Mouse (Mus musculus) kidney, embryonic 14.5 days (tissue): ENCODE data around the gene D430041D05Rik. TPM values are rescaled to one million over a fixed set of nuclear protein-coding genes. Genes with fewer than 3 reads are reported as not detected.

Experiments
- ATAC-seq: fragments of 200-750 bp; cut with Nextera tagmentation; 2 replicates; pipeline ENCODE4 v1.8.0; 2017; ENCODE audit warnings: moderate number of reproducible peaks, mild to moderate bottlenecking, moderate TSS enrichment, moderate library complexity; ENCODE audit not compliant: low FRiP score, low TSS enrichment
- H3K27ac ChIP-seq: fragments of 300-500 bp; sonication (generic); 2 replicates; pipeline ENCODE4 v1.5.1; 2014; ENCODE audit warnings: low read depth, mild to moderate bottlenecking, low read length, moderate library complexity, mixed read lengths
- H3K27me3 ChIP-seq: fragments of 300-500 bp; sonication (generic); 2 replicates; pipeline ENCODE4 v1.6.1; 2014; ENCODE audit warnings: mild to moderate bottlenecking, low read length; ENCODE audit not compliant: control insufficient read depth, insufficient read depth
- H3K36me3 ChIP-seq: fragments of 300-500 bp; sonication (generic); 2 replicates; pipeline ENCODE4 v1.6.1; 2014; ENCODE audit warnings: low read length, mixed read lengths; ENCODE audit not compliant: control insufficient read depth, insufficient read depth
- H3K4me1 ChIP-seq: fragments of 300-500 bp; sonication (generic); 2 replicates; pipeline ENCODE4 v1.6.1; 2014; ENCODE audit warnings: low read length, mixed read lengths; ENCODE audit not compliant: control insufficient read depth, insufficient read depth
- H3K4me2 ChIP-seq: fragments of 300-500 bp; sonication (generic); replicated peaks from 2 replicates; pipeline ENCODE4 v1.6.1; 2014; ENCODE audit warnings: low read depth, mild to moderate bottlenecking, low read length
- H3K4me3 ChIP-seq: fragments of 300-500 bp; sonication (generic); 2 replicates; pipeline ENCODE4 v1.5.1; 2014; ENCODE audit warnings: mild to moderate bottlenecking, low read length
- H3K9ac ChIP-seq: fragments of 300-500 bp; sonication (generic); 2 replicates; pipeline ENCODE4 v1.6.1; 2014; ENCODE audit warnings: low read depth, mild to moderate bottlenecking, low read length, moderate library complexity
- H3K9me3 ChIP-seq: fragments of 300-500 bp; sonication (generic); 2 replicates; pipeline ENCODE4 v1.6.1; 2016; ENCODE audit warnings: low read length; ENCODE audit not compliant: control insufficient read depth
- WGBS: fragments of 180-500 bp; shearing (Covaris S2); extraction: QIAGEN DNeasy Blood & Tissue Kit; methylation state at CpG from one replicate; pipeline ENCODE4 v1.1.7; 2014; 5-methylcytosine and 5-hydroxymethylcytosine counted together
- polyA plus RNA-seq: library from polyadenylated mRNA; unstranded; fragments of >200 nt; fragmentation: Nextera tagmentation; extraction: Ambion mirVana; gene quantifications from 2 replicates; pipeline ENCODE4 v1.2.1, GENCODE M21; 2014

D430041D05Rik gene
- polyA plus RNA-seq, 1 experiment from 2014 or later: 0.65 TPM

DNA sequence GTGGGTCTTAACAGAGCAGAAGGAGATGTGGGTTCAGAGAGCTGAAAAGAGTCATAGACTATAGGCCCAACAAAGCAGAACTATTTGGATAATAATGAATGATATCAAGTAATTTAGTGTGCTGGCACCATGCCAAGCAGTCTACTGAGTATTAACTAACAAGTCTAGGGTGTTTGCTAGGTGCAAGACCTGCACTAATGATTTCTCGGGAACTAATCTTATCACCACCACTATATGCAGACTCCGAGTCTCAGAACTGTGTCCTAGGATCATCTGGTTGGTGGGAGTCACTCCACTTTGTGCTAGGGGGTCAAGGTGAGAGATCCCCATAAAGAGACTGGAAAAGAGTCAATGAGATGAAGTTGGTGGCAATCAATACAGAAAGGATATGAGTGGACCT, 245.2 kb downstream of the D430041D05Rik start:
- no peak overlapping the region for H3K4me3 ChIP-seq
- no peaks in the 10 kb centered on the region for H3K27me3 ChIP-seq
- 88% methylated on average over 2 of the region's 2 CpGs for WGBS
- no peaks in the 10 kb centered on the region for H3K9me3 ChIP-seq
- 0 out of 2 replicates have a peak, but pooled peaks cover 3% of the 10 kb centered on the region for H3K4me1 ChIP-seq
- no peak overlapping the region for H3K9ac ChIP-seq
- no peaks in the 10 kb centered on the region for H3K36me3 ChIP-seq
- no peak for ATAC-seq
- no peak overlapping the region for H3K27ac ChIP-seq
- no peak overlapping the region for H3K4me2 ChIP-seq

DNA sequence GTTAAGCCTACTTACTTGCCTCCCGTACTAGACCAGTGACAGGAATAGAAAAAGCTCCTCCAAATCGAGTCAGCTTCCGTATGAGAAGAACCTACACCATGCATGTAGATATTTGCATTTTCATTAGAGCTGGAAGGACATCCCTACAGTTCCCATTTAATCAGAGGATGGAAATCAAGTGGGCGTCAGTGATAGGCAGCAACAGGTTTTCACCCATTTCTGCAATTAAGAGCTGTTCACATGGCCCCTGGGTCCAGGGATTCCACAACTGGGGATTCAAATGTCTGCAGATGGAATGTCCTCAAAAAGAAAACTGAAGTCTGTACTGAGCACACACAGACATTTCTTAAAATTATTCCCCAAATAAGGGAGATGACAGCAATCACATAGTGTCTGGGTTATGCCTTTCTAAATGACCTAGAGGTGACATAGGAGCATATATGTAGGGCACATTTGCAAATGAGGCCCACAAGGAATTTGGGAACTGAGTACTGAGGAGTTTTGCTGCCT, 246.8 kb downstream of the D430041D05Rik start:
- H3K4me3 ChIP-seq: no peak overlapping the region
- H3K4me1 ChIP-seq: 0 out of 2 replicates have a peak, but pooled peaks cover 3% of the 10 kb centered on the region
- no peak overlapping the region for H3K27ac ChIP-seq
- no peak overlapping the region for H3K4me2 ChIP-seq
- H3K9ac ChIP-seq: no peak overlapping the region
- no peaks in the 10 kb centered on the region for H3K9me3 ChIP-seq
- no peaks in the 10 kb centered on the region for H3K36me3 ChIP-seq
- ATAC-seq: no peak
- WGBS: 93% methylated on average over 4 of the region's 4 CpGs
- no peaks in the 10 kb centered on the region for H3K27me3 ChIP-seq

DNA sequence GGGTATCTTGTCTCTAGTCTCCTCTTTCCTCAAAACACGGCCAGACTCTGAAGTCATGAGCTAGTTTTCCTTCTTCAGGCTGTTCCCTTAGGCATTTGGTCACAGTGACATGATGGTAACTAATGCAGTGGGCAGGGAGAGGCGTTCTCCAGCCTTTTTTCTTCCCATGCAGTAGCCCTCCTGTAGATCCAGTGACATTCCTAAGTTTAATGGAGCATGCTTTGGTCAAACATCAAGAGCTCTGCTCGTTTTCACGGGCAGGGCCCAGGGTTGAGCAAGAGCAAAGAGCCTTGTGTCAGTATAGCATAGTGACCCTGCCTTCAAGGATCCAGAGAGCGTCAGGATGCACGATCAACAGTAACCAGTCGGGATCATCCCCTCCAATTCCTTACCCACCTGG, 247.4 kb downstream of the D430041D05Rik start:
- 41% methylated on average over 7 of the region's 7 CpGs for WGBS
- no peak overlapping the region for H3K4me2 ChIP-seq
- no peaks in the 10 kb centered on the region for H3K36me3 ChIP-seq
- H3K4me1 ChIP-seq: 0 out of 2 replicates have a peak, but pooled peaks cover 3% of the 10 kb centered on the region
- peak; percentile 81; the same call in 1 of the 2 replicates for ATAC-seq
- no peak overlapping the region for H3K4me3 ChIP-seq
- H3K9me3 ChIP-seq: no peaks in the 10 kb centered on the region
- no peak overlapping the region for H3K9ac ChIP-seq
- H3K27ac ChIP-seq: no peak overlapping the region
- no peaks in the 10 kb centered on the region for H3K27me3 ChIP-seq

- H3K9me3 ChIP-seq: no peaks in the 10 kb centered on the region
- no peak overlapping the region for H3K9ac ChIP-seq
- no peaks in the 10 kb centered on the region for H3K27me3 ChIP-seq
- WGBS: 63% methylated on average over 4 of the region's 4 CpGs
- H3K4me2 ChIP-seq: no peak overlapping the region
- no peak overlapping the region for H3K4me3 ChIP-seq
- 0 out of 2 replicates have a peak, but pooled peaks cover 3% of the 10 kb centered on the region for H3K4me1 ChIP-seq
- H3K36me3 ChIP-seq: no peaks in the 10 kb centered on the region
- H3K27ac ChIP-seq: no peak overlapping the region
- ATAC-seq: no peak
These were observed 253.0 kb downstream of the D430041D05Rik start for GRCm38 (mm10) chr2:104157831-104158230.

GRCm38 (mm10) chr2:104153876-104154275, 256.9 kb downstream of the D430041D05Rik start:
- 0 out of 2 replicates have a peak, but pooled peaks cover 3% of the 10 kb centered on the region for H3K4me1 ChIP-seq
- no peaks in the 10 kb centered on the region for H3K36me3 ChIP-seq
- H3K9me3 ChIP-seq: no peaks in the 10 kb centered on the region
- no peak for ATAC-seq
- no peaks in the 10 kb centered on the region for H3K27me3 ChIP-seq
- no peak overlapping the region for H3K27ac ChIP-seq
- H3K9ac ChIP-seq: no peak overlapping the region
- no peak overlapping the region for H3K4me3 ChIP-seq
- H3K4me2 ChIP-seq: no peak overlapping the region
- 82% methylated on average over 3 of the region's 3 CpGs for WGBS

- no peak for ATAC-seq
- no peak overlapping the region for H3K27ac ChIP-seq
- H3K9ac ChIP-seq: no peak overlapping the region
- no peak overlapping the region for H3K4me3 ChIP-seq
- H3K27me3 ChIP-seq: no peaks in the 10 kb centered on the region
- no peaks in the 10 kb centered on the region for H3K9me3 ChIP-seq
- H3K36me3 ChIP-seq: no peaks in the 10 kb centered on the region
- 83% methylated on average over 4 of the region's 4 CpGs for WGBS
- 0 out of 2 replicates have a peak, but pooled peaks cover 7% of the 10 kb centered on the region for H3K4me1 ChIP-seq
- H3K4me2 ChIP-seq: no peak overlapping the region
These were observed 257.5 kb downstream of the D430041D05Rik start for GRCm38 (mm10) chr2:104153345-104153744.

- ATAC-seq: no peak
- no peak overlapping the region for H3K9ac ChIP-seq
- 0 out of 2 replicates have a peak, but pooled peaks cover 5% of the 10 kb centered on the region for H3K4me1 ChIP-seq
- 69% methylated on average over 6 of the region's 6 CpGs for WGBS
- H3K9me3 ChIP-seq: no peaks in the 10 kb centered on the region
- no peak overlapping the region for H3K4me3 ChIP-seq
- H3K27me3 ChIP-seq: no peaks in the 10 kb centered on the region
- H3K27ac ChIP-seq: no peak overlapping the region
- H3K4me2 ChIP-seq: no peak overlapping the region
- H3K36me3 ChIP-seq: no peaks in the 10 kb centered on the region
These were observed 260.0 kb downstream of the D430041D05Rik start for GRCm38 (mm10) chr2:104150608-104151397.

DNA sequence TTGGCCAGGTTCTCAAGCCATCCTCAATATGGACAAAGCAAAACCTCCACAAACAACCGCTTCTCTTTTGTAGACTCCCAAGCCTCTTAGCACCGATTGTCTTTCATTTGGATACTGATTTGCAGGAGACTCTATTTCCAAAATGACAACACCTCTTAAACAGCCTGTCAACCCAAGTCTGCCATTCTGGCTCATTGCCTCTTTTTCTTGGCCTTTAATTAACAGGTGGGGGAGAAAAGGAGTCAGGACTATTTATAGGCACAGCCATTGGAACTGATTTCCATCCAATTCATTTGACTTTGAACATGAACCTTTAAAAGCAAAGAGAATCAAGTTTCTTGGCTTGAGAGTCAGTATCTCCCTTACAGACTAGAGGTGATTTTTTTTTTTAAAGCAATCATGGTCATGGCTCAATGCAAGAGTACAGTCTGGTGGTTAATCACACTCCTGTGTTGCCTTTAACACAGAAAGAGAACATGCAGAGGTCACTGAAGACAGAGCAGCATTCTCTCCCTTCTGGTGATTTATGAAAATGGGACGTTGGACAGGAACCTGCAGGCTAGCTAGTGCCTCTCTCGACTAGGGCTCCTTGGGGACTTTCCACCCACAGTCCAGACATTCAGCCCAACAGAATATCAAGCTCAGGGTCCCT, 262.8 kb downstream of the D430041D05Rik start:
- Histone ChIP-seq H3K9ac (no peak overlapping the region), H3K4me2 (no peak overlapping the region), H3K4me3 (no peak overlapping the region), H3K27ac (peak overlapping the region; percentile 37; the same call in 1 of the 2 replicates), H3K27me3 (no peaks in the 10 kb centered on the region), H3K36me3 (no peaks in the 10 kb centered on the region), H3K4me1 (0 out of 2 replicates have a peak, but pooled peaks cover 5% of the 10 kb centered on the region), H3K9me3 (no peaks in the 10 kb centered on the region)
- ATAC-seq: peak; percentile 75
- WGBS: 20% methylated on average over 4 of the region's 4 CpGs

DNA sequence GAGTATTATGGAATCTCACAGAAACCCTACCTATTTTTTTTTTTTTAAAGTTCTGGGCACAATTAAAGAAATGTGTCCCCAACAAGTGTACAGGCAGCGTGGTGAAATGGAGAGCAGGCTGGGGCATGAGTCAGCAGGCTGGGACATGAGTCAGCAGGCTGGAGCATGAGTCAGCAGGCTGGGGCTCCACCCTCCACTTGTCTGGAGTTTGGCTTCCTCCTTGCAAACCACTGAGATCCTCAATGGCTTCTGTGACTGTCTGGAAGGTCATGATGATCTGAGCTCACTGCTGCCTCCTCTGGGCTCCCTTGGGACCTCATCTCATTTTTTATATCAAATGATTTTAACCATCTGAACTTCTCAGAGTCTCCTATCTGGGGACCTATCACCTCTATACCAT, 264.8 kb downstream of the D430041D05Rik start:
- H3K4me2 ChIP-seq: no peak overlapping the region
- H3K9ac ChIP-seq: no peak overlapping the region
- no peak for ATAC-seq
- H3K27me3 ChIP-seq: no peaks in the 10 kb centered on the region
- H3K27ac ChIP-seq: no peak overlapping the region
- 79% methylated on average over 1 of the region's 1 CpGs for WGBS
- H3K36me3 ChIP-seq: no peaks in the 10 kb centered on the region
- no peaks in the 10 kb centered on the region for H3K9me3 ChIP-seq
- H3K4me1 ChIP-seq: 0 out of 2 replicates have a peak, but pooled peaks cover 5% of the 10 kb centered on the region
- H3K4me3 ChIP-seq: no peak overlapping the region
